Mouse (Mus musculus) brain, embryonic 14.5 days (tissue): ENCODE data around the gene Gm9195.

Experiments
- CTCF ChIP-seq: fragments of 200-500 bp; IDR thresholded peaks from 2 replicates; pipeline ENCODE4 v1.5.1; 2012; ENCODE audit warnings: inconsistent platforms, mild to moderate bottlenecking, moderate library complexity, borderline replicate concordance; ENCODE audit not compliant: insufficient read depth, insufficient read length; ENCODE audit errors: extremely low read depth
- POLR2A ChIP-seq: fragments of 200-500 bp; IDR thresholded peaks from 2 replicates; pipeline ENCODE4 v1.6.1; 2012; ENCODE audit warnings: mild to moderate bottlenecking, inconsistent platforms, borderline replicate concordance; ENCODE audit not compliant: poor library complexity, insufficient read depth, insufficient read length, severe bottlenecking; ENCODE audit errors: extremely low read depth

GRCm38 (mm10) chr14:72468429-72468828 lies 23.2 kb downstream of the Gm9195 start:
- TF ChIP-seq CTCF = no peak
- TF ChIP-seq POLR2A = no peak
